Mouse (Mus musculus): ENCODE measurements at regions not wholly inside any gene's neighbourhood (a gene's known extent, or its start where the extent isn't known, plus 50 kb on each side); places are given as distances from the start of the nearest gene placed in this dataset.
A peak's percentile ranks its signal among the peaks of the same experiment; 100 is the strongest.

- no peak for DNase-seq (ENCODE audit: low read depth, low spot score)
Measured at GRCm38 (mm10) chr3:66518289-66518688, 221.7 kb upstream of the Veph1 start.

GRCm38 (mm10) chr3:66515773-66516406 lies 219.3 kb upstream of the Veph1 start:
- DNase-seq (ENCODE audit: low read depth, low spot score), result no peak

DNA sequence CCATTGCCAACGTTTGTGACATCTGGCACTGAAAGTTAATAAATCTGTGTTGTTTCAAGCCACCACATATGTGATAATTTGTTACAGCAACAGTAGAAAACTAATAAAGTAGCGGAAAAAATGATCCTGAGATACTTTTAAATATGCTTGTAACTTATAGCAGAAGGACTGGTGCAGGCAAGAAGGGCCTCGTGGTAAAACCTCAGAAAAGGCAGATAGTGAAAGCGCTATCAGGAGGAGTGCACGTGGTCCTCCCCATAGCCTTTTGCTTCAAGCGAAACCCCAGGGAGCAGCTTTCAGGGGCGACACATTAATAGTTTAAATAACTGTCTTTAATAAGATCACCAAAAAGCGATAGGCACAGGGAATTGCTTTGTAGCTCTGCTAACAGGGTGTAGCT lies 217.9 kb upstream of the Veph1 start:
- DNase-seq (ENCODE audit: low read depth, low spot score), result no peak

GRCm38 (mm10) chr3:66512408-66512807 lies 215.8 kb upstream of the Veph1 start:
- no peak for DNase-seq (ENCODE audit: low read depth, low spot score)

DNA sequence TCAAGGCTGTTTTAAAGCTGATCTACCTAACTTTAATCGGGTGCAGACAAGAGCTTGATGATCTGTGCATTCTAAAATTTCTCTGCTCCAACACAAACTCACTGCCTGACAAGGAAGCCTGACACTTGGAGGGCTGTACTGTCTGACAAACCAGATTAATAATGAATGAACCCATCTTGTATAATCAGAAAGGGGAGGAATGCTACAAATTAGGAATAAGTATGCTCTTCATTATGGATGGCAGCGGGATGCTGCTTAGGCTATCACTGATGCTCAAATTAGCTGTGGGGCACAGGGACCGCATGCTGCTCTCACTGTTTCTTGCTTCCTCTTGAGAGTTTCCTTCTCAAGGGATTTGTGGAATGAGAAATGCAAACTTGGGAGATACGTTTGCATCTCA lies 213.8 kb upstream of the Veph1 start:
- no peak for DNase-seq (ENCODE audit: low read depth, low spot score)

- DNase-seq (ENCODE audit: low read depth, low spot score), result no peak
Measured at GRCm38 (mm10) chr3:66506125-66506524, 209.5 kb upstream of the Veph1 start.

DNA sequence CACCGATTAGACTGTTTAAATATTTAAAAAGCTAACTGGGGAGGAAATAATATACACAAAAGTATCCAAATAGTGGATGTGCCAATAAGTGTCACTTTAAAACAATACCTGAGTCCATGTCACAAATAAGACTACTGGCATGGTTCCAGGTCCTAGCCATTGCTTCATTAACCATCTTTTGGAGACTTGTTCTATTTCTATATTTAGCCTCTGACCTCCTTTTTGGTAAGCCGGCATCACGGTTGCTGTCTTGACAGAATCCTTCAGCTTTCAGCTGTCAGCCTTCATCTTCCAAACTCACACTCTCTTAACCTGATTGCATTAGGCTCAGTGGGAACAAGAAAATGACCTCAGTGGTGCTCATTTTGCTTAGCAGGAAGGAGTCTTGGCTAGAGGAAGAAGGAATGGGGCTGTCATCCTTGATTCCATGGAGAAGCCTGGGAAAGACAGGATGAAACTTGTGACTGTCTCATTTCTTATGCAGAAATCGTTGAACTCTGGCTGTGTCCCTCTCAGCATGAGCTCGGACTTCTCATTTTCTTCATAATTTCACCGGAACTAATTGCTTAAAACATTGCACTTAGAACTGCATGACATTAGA lies 208.9 kb upstream of the Veph1 start:
- peak; percentile 22 for DNase-seq (ENCODE audit: low read depth, low spot score)

DNA sequence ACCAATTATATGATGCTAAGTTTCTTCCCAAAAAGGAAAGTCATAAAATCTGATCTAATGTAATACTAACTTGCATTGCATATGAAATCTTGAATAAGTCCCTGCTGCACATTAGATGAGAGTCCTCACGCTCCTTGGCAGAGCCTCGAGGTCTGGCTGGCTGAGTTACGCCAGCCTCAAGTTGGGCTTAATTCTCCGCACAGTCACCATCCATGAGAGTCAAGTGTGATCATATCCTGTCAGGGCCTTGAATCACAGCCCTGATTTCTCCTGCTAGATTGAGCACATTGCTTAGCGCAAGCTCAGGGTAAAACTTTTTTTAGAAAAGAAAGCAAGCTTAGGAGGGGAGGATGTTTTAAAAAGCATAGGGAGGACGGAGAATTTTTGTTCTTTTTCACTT lies 208.1 kb upstream of the Veph1 start:
- DNase-seq (ENCODE audit: low read depth, low spot score), result no peak

DNA sequence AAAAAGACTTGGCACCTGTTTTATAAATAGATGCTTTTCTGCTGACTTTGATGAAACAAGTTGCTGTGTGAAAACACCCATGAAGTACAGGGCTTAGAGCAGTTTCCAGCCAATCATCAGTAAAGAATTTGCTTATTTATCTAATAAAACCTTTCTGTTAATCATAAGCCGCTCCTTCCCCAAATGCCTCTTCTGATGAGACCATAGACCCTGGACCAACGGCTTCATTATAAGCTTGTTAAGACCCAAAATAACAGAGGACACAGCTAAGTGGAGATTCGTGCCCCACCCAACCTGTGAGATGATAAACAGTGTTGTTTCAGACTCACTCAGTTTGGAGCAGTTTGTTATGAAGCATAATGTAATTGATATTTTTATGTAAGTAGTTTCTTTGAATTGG lies 207.0 kb upstream of the Veph1 start:
- no peak for DNase-seq (ENCODE audit: low read depth, low spot score)

DNA sequence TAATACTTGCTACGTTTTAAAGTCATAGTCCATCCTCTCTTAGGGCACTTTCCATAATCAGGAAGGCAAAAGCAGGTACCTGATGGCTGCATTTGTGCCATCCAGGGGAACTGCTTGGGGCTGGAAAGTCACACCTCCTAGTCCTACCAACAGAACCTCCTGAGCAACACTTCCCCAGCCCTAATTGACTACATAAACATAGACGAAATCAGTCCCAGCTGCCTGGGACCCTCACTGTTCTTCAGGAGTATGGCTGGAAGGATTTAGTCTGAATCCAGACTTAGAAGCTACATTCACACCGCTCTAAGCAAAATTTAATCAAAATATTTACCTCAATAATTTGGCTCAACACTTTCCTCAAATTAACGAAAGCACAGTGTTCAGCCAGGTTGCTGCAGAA lies 205.2 kb upstream of the Veph1 start:
- no peak for DNase-seq (ENCODE audit: low read depth, low spot score)

DNA sequence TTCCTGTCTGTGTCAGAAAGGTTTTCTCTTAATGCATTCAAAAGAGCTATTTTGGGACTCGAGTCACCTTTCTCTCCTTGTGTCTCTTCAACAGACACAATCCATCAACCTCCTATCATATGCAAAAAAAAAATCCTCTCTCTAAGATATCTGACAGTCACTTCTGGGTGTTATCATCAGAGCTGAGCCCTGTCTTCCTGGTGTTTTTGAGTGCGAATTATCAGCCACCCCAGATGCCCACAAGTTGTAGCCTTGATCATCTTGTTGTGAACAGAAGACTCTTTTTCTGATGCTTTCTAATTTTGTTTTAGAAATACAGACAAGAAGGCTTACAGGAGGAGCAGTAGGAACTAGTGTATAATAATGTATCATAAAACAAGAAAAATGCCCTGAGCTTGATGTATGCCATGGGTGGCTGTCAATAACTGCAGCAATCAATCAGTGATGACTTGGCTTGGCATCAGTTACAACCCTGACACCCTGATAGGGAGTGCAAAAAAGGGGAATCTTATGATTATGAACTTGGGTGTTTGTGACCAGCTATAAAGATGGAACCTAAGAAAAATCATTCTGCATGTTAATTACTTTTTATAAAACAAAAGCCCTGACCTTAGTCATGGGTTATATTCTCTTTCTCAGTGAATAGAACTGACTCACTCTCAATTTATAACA lies 197.9 kb upstream of the Veph1 start:
- no peak for DNase-seq (ENCODE audit: low read depth, low spot score)

- DNase-seq (ENCODE audit: low read depth, low spot score), result no peak
Measured at GRCm38 (mm10) chr3:66490696-66491357, 194.2 kb upstream of the Veph1 start.

- DNase-seq (ENCODE audit: low read depth, low spot score), result no peak
Measured at GRCm38 (mm10) chr3:66488724-66489123, 192.1 kb upstream of the Veph1 start.

DNA sequence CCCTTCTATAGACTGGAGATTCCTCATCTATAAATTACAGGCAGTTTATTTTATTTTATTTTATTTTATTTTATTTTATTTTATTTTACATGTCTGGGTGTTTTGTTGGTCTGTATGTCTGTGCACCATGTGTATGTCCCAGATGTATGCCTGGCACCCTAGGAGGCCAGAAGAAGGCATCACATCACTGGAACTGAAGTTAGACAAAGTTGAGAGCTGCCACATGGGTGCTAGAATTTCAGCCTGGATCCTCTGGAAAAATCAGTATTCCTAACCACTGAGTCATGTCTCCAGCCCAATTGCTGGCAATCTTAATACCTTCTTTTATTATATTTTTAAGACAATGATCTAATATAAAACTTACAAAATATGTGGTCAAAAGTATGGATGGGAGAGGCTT lies 190.0 kb upstream of the Veph1 start:
- DNase-seq (ENCODE audit: low read depth, low spot score), result no peak

- DNase-seq (ENCODE audit: low read depth, low spot score), result no peak
Measured at GRCm38 (mm10) chr3:66486184-66486583, 189.5 kb upstream of the Veph1 start.

GRCm38 (mm10) chr3:66480718-66481117 lies 184.1 kb upstream of the Veph1 start:
- DNase-seq (ENCODE audit: low read depth, low spot score), result peak; percentile 17

- DNase-seq (ENCODE audit: low read depth, low spot score), result peak; percentile 11
Measured at GRCm38 (mm10) chr3:66479266-66479665, 182.6 kb upstream of the Veph1 start.

DNA sequence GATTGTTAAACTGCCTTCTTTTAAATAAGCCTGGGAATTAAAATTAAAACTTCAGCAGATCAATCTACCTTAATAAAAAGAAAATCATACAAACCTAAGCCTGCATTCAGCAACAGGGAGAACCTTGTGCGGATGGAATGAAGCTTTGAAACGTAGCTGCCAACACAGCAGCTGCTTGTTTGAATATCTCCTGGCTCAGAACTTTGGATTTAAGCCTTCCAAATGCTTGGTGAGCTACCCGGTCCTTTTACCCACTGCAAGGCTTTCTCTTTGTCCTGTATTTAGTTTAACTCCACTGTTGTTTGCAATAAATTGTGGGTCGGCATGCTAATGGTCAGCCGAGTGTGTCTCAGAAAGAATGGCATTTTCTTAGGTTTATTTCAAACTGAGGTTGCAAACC lies 169.7 kb upstream of the Veph1 start:
- DNase-seq (ENCODE audit: low read depth, low spot score), result no peak

DNA sequence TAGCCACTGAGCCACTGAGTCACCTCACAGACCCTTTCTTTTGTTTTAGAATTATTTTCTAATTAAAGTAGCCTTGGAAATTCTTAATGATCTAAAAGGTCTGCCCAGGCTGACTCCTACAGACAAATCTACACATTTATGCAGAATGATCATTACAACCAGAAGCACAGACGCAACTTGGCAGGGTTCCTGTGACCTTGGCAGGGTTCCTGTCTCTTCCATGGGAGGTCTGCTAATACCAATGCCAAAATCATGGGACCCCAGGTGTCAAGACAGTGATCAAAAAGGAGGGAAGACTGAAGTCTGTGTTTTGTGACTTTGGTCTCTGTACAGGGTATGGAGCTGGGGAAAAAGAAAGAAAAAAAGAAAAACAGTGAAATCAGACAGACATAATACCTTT lies 168.7 kb upstream of the Veph1 start:
- DNase-seq (ENCODE audit: low read depth, low spot score), result no peak

GRCm38 (mm10) chr3:66462341-66462740 lies 165.7 kb upstream of the Veph1 start:
- no peak for DNase-seq (ENCODE audit: low read depth, low spot score)

DNA sequence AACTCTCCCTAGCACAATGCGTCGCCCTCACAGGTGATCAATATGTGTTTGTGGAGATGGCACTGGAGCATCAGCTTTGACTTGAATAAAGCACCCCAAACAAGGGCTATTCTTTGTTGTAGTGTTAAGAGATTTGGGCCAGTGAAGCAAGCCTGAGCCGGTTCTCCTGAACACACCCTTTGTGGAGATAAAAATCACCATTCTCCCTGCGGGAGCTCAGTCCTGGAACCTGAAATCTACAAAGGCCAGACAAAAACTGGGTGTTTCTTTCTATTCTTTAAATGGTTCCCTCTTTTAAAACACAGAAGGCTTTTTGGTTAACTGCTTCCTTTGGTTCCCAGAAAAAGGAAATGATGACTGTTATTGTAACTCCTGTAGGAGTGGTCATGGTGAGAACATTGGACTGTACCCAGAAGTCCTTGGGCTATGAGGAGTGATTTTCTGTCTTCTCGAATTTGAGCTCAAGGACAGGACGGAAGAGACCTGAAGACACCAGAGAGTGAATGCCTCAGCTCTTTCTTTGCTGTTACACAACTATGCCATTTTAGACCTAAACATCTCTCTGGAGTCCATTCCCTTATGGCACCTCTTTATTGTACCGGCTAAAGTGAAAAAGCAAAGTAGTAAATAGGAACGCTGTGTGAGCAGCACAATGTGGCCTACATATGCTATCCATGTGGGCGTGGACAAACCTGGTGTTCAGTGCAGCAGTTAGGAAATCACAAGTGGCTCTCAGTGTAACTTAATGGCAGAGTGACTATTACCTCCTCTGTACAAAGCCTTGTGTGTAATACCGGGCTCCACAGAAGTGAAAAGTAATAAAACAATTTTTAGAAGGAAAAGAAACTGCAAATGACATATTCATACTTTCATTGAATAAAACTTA lies 149.9 kb upstream of the Veph1 start:
- no peak for DNase-seq (ENCODE audit: low read depth, low spot score)

DNA sequence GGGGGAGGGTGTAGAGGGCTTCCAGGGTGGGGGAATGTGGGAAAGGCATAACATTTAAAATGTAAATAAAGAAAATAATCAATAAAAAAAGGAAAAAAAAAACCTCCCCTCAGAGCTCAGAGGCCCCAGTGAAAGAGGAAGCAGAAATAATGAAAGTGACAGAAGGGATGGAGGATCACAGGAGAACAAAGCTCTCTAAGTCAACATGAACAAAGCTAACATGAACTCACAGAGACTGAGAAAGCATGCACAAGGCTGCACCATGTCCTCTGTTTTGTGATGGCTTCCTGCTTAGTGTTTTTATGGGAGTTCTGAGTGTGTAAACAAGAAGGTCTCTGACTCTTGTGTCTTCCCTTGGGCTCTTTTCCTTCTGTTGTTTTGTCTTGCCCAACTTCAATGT lies 136.6 kb upstream of the Veph1 start:
- DNase-seq (ENCODE audit: low read depth, low spot score), result no peak

All from skeletal muscle tissue, adult 2 months (tissue).